Mouse (Mus musculus) limb, embryonic 12.5 days (tissue): Measurements from ENCODE around the gene Plcz1. TPM values are rescaled to one million over a fixed set of nuclear protein-coding genes. Genes with fewer than 3 reads are reported as not detected.

Experiments
- ATAC-seq: fragments of 200-750 bp; cut with Nextera tagmentation; 2 replicates; pipeline ENCODE4 v1.8.0; 2017; ENCODE audit warnings: low read depth, moderate TSS enrichment; ENCODE audit not compliant: insufficient number of reproducible peaks, insufficient read depth, low FRiP score, low TSS enrichment
- H3K27ac ChIP-seq: fragments of 300-500 bp; sonication (generic); 2 replicates; pipeline ENCODE4 v1.5.1; 2016; ENCODE audit warnings: mild to moderate bottlenecking, moderate library complexity
- H3K27me3 ChIP-seq: fragments of 300-500 bp; sonication (generic); 2 replicates; pipeline ENCODE4 v1.6.1; 2016; ENCODE audit warnings: mild to moderate bottlenecking, moderate library complexity
- H3K36me3 ChIP-seq: fragments of 300-500 bp; sonication (generic); 2 replicates; pipeline ENCODE4 v1.6.1; 2016; ENCODE audit warnings: mild to moderate bottlenecking, moderate library complexity
- H3K4me1 ChIP-seq: fragments of 300-500 bp; sonication (generic); replicated peaks from 2 replicates; pipeline ENCODE4 v1.6.1; 2016
- H3K4me2 ChIP-seq: fragments of 300-500 bp; sonication (generic); 2 replicates; pipeline ENCODE4 v1.6.1; 2016; ENCODE audit warnings: mild to moderate bottlenecking, moderate library complexity
- H3K4me3 ChIP-seq: fragments of 300-500 bp; sonication (generic); replicated peaks from 2 replicates; pipeline ENCODE4 v1.5.1; 2016; ENCODE audit warnings: mild to moderate bottlenecking
- H3K9ac ChIP-seq: fragments of 300-500 bp; sonication (generic); replicated peaks from 2 replicates; pipeline ENCODE4 v1.6.1; 2016; ENCODE audit warnings: mild to moderate bottlenecking, moderate library complexity
- H3K9me3 ChIP-seq: fragments of 300-500 bp; sonication (generic); 2 replicates; pipeline ENCODE4 v1.6.1; 2016; ENCODE audit warnings: mild to moderate bottlenecking, moderate library complexity
- WGBS: fragments of 180-500 bp; shearing (Covaris S2); methylation state at CpG from one replicate; pipeline ENCODE4 v1.1.7; 2016; 5-methylcytosine and 5-hydroxymethylcytosine counted together
- polyA plus RNA-seq: library from polyadenylated mRNA; unstranded; fragments of >200 nt; fragmentation: Nextera tagmentation; extraction: Ambion mirVana; gene quantifications from 2 replicates; pipeline ENCODE4 v1.2.1, GENCODE M21; 2016

Gene Plcz1
- polyA plus RNA-seq, 1 experiment from 2014 or later, result not detected

DNA sequence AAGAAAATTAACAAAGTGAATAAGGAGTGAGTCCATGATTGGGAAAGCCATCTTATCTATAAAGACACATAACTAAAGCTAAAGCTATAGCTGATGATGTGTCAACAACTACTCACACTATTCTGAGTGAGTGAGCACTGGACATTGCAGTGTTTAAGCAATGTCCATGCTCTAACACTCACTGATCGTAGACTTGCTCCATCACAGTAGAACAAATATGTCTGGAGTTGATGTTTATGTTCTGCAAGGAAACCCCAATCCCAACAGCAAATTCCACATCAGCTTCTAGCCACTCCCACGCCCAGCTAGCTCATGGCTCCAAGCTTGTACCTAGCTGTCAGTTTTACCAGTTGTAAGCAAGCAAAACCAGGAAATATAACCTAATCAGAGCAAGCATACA is 54.7 kb downstream of the Plcz1 start:
- Histone ChIP-seq H3K36me3 (no peaks in the 10 kb centered on the region), H3K9me3 (0 out of 2 replicates have a peak, but pooled peaks cover 2% of the 10 kb centered on the region), H3K4me3 (no peak overlapping the region), H3K4me1 (no peaks in the 10 kb centered on the region), H3K27ac (no peak overlapping the region), H3K27me3 (no peaks in the 10 kb centered on the region), H3K9ac (no peak overlapping the region), H3K4me2 (no peak overlapping the region)
- ATAC-seq, result no peak
- 77% methylated on average over 2 of the region's 2 CpGs for WGBS

DNA sequence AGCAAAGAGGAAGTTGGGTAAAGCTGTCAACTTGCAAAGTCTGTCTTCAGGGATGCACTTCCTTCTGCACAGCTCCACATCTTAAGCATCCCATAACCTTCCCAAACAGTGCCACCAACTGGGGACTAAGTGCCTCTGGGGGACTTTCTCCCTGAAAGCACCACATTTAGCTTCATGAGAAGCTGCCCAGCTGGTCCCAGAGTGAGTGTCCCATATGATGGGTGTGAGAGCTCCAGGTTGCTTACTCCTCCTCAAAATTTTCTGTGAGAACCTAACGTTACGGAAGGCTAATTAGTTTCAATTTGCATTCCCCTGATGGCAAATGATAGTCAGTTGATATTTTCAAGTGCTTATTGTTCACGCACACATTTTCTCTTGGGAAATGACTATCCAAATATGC is 57.2 kb downstream of the Plcz1 start:
- H3K4me2 ChIP-seq, result no peak overlapping the region
- no peak for ATAC-seq
- H3K4me3 ChIP-seq, result no peak overlapping the region
- H3K36me3 ChIP-seq, result no peaks in the 10 kb centered on the region
- no peaks in the 10 kb centered on the region for H3K27me3 ChIP-seq
- WGBS, result 88% methylated on average over 3 of the region's 3 CpGs
- no peak overlapping the region for H3K9ac ChIP-seq
- H3K9me3 ChIP-seq, result 0 out of 2 replicates have a peak, but pooled peaks cover 2% of the 10 kb centered on the region
- H3K4me1 ChIP-seq, result no peaks in the 10 kb centered on the region
- no peak overlapping the region for H3K27ac ChIP-seq

DNA sequence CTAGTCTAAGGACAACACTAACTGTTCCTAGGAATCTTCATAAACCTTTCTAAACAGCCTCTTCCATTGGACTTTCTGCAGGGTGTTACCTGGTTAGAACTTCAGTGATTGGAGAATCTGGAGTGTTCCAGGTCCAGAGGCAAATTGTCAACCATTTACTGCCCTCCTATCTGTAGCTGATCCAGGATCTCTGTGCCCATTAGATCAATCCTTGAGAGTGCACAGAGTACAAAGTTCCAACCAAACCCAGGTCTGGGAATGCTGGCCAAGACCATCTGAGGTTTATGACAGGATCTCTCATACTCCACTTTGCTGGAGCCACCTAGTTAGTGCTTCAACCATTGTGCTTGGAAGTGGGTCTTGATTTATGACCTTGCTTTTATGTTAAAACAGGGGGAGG is 60.2 kb downstream of the Plcz1 start:
- ATAC-seq, result no peak
- no peaks in the 10 kb centered on the region for H3K27me3 ChIP-seq
- no peaks in the 10 kb centered on the region for H3K36me3 ChIP-seq
- H3K27ac ChIP-seq, result no peak overlapping the region
- H3K9me3 ChIP-seq, result 0 out of 2 replicates have a peak, but pooled peaks cover 2% of the 10 kb centered on the region
- H3K4me3 ChIP-seq, result no peak overlapping the region
- no peak overlapping the region for H3K4me2 ChIP-seq
- no peak overlapping the region for H3K9ac ChIP-seq
- no peaks in the 10 kb centered on the region for H3K4me1 ChIP-seq

DNA sequence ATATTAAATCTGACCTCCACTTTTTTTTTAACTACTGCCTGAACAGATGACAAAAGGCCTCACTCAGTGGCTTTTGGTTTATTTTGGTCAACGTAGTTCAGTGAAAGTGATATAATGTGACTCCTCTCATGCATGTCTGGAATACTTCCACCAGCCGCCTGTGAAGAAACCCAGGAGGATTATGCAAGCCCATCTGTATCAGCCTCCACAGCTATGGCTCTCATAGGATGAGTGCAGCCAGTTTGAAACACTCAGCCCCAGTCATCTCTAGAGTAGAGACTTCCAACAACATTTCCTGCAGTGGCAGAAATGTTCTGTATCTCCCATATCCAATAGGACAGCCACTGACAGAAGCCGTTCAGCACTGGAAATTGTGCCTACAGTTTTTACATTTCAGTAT is 63.1 kb downstream of the Plcz1 start:
- H3K27ac ChIP-seq, result no peak overlapping the region
- H3K4me3 ChIP-seq, result no peak overlapping the region
- no peak for ATAC-seq
- no peaks in the 10 kb centered on the region for H3K4me1 ChIP-seq
- WGBS, result 66% methylated on average over 3 of the region's 3 CpGs
- H3K36me3 ChIP-seq, result no peaks in the 10 kb centered on the region
- H3K9ac ChIP-seq, result no peak overlapping the region
- no peaks in the 10 kb centered on the region for H3K27me3 ChIP-seq
- no peak overlapping the region for H3K4me2 ChIP-seq
- no peaks in the 10 kb centered on the region for H3K9me3 ChIP-seq

DNA sequence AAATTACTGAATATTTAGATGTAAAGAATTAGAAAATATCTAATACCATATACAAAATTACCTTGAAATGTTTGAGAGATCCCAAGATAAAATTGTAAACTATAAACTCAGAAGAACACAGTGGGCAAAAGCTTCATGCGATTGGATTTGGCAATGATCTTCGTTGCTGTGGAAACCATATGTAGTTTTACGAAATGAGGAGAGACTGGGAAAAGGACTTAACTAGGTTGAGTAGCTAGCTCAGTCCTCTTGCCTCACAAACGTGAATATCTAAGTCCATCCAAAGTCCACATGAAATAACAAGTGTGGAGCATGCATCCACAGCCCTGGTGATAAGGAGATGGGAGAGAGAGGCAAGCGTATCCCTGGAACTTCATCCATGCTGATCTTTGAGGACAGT is 66.6 kb downstream of the Plcz1 start:
- Histone ChIP-seq H3K9ac (no peak overlapping the region), H3K4me3 (no peak overlapping the region), H3K27ac (no peak overlapping the region), H3K9me3 (no peaks in the 10 kb centered on the region), H3K4me2 (no peak overlapping the region), H3K4me1 (no peaks in the 10 kb centered on the region), H3K36me3 (no peaks in the 10 kb centered on the region), H3K27me3 (no peaks in the 10 kb centered on the region)
- 84% methylated on average over 5 of the region's 5 CpGs for WGBS
- ATAC-seq, result no peak

DNA sequence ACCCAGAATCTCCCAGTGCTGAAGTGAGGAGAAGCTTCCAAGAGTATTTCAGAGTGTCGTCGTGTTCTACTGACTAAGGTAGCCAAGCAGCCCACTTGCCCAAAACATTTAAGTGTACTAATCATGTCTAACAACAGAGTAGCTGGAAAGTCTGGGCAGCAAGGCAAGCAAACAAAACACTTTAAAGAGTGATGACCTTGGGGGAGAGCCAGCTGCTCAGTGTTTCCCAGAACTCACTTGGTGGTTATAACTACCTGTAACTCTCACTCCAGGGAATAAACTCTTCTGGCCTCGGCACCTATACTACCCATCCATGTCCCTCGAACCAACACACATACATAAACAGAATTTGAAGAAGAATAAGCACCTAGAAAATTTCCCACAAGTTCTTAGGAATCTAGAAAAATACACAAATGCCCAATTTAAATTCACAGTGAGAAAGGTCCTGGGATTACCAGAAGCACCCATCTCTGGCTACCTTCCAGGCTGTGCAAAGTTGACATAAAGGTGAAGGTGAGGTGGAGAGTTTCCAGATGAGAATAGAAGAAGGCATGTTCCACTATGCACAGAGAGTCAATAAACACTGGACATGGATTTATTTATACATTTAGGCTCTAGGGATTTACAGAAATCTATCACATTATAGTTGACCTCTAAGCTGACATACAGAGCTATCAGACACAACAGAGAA is 69.5 kb downstream of the Plcz1 start:
- 83% methylated on average over 4 of the region's 4 CpGs for WGBS
- Histone ChIP-seq H3K27me3 (no peaks in the 10 kb centered on the region), H3K9ac (no peak overlapping the region), H3K9me3 (no peaks in the 10 kb centered on the region), H3K4me1 (no peaks in the 10 kb centered on the region), H3K4me3 (no peak overlapping the region), H3K4me2 (no peak overlapping the region), H3K36me3 (no peaks in the 10 kb centered on the region), H3K27ac (no peak overlapping the region)
- no peak for ATAC-seq

DNA sequence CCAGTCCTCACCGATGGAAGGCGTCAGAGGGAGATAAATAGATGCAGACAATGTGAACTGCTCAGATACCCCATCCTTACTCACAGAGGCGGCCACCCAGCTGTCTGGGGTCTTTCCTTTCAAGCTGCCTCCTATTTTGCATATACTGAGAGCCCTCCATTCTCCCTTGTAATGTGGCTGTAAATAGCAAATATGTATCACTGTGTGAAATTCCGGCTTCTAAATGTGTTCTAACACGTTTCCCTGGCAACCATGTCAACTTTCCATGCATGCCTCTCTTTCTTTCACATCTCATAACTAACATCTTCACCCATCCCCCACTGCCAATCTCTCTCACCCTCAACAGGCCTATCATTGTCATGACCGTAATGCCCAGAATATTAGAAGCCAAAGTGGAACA is 74.6 kb downstream of the Plcz1 start:
- Histone ChIP-seq H3K9me3 (no peaks in the 10 kb centered on the region), H3K9ac (no peak overlapping the region), H3K36me3 (no peaks in the 10 kb centered on the region), H3K27ac (no peak overlapping the region), H3K4me2 (no peak overlapping the region), H3K4me1 (no peaks in the 10 kb centered on the region), H3K4me3 (no peak overlapping the region), H3K27me3 (no peaks in the 10 kb centered on the region)
- no peak for ATAC-seq
- WGBS, result 73% methylated on average over 6 of the region's 6 CpGs

DNA sequence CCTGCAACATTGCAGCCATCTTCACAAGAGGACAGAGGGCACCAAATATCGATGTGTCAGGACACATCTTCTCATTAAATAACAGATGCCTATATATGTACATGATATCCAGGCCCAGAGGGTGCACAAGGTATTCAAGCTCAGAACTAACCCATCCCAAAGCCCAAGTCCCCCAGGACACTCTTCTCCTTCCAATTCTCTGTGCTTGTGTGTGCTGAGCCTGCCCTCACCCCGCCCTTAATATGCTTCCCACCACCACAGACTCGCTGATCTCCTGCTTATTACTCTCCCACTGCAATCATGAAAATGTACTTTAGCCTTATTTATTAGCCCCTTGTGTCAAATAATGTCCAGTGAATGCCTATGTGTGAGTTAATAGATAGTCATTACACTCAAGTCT is 76.4 kb downstream of the Plcz1 start:
- WGBS, result 77% methylated on average over 3 of the region's 3 CpGs
- no peaks in the 10 kb centered on the region for H3K4me1 ChIP-seq
- H3K4me2 ChIP-seq, result no peak overlapping the region
- no peaks in the 10 kb centered on the region for H3K36me3 ChIP-seq
- H3K27ac ChIP-seq, result no peak overlapping the region
- ATAC-seq, result no peak
- no peak overlapping the region for H3K4me3 ChIP-seq
- H3K27me3 ChIP-seq, result no peaks in the 10 kb centered on the region
- H3K9ac ChIP-seq, result no peak overlapping the region
- no peaks in the 10 kb centered on the region for H3K9me3 ChIP-seq

DNA sequence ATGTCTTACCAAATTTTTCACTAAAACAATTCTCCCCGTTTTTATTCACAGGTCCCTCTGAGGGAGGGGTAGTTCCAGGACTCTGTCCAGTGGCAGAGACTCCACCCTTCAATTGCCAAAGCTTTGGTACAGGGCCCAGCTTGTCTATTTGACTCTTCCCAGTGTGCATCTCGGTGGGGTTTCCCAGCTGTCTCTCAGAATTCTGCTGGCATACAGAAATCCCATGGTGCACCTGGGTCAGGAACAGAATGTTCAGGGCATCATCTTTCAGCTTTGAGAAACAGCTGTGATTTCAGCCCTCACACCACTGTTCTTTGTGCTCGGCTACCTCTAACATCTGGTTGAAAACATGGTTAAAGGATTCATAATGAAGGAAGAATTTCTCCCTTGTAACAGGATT is 77.5 kb downstream of the Plcz1 start:
- Histone ChIP-seq H3K4me1 (no peaks in the 10 kb centered on the region), H3K27ac (no peak overlapping the region), H3K27me3 (no peaks in the 10 kb centered on the region), H3K4me3 (no peak overlapping the region), H3K9ac (no peak overlapping the region), H3K36me3 (no peaks in the 10 kb centered on the region), H3K4me2 (no peak overlapping the region), H3K9me3 (no peaks in the 10 kb centered on the region)
- ATAC-seq, result no peak
- WGBS, result 69% methylated on average over 3 of the region's 3 CpGs

DNA sequence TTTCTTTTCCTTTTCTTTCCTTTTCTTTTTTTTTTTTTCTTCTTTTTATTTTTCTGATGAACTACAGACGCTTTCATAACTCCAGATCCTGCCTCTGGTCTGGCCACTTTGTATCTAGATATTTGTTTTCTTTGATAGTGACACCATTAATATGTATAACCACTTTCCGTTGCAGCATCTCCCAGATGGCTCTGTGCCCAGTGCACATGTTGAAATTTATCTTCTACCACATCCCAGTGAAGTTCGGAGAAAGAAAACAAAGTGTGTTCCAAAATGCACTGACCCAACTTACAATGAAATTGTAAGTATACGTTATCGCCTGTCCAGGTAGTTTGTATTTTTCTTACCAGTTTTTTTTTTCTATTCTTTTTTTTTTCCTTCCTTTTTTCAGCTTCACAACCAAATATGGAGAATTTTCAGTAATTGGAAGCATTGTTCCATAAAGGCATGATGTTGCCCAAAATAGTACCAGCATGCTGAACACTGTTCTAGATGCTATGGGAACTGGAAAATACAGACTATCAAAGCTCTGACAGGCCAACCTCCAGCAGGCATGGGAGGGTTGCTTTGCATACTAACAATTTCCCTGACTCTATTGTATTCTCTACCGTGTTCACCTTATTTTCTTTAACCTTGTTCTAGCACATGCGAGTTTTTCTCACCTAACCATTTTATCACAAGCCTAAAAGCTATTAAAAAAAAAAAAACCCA is 83.6 kb downstream of the Plcz1 start:
- Histone ChIP-seq H3K9me3 (no peaks in the 10 kb centered on the region), H3K4me1 (no peaks in the 10 kb centered on the region), H3K27me3 (no peaks in the 10 kb centered on the region), H3K9ac (no peak overlapping the region), H3K27ac (no peak overlapping the region), H3K4me2 (no peak overlapping the region), H3K4me3 (no peak overlapping the region), H3K36me3 (no peaks in the 10 kb centered on the region)
- no peak for ATAC-seq
- 85% methylated on average over 7 of the region's 7 CpGs for WGBS

DNA sequence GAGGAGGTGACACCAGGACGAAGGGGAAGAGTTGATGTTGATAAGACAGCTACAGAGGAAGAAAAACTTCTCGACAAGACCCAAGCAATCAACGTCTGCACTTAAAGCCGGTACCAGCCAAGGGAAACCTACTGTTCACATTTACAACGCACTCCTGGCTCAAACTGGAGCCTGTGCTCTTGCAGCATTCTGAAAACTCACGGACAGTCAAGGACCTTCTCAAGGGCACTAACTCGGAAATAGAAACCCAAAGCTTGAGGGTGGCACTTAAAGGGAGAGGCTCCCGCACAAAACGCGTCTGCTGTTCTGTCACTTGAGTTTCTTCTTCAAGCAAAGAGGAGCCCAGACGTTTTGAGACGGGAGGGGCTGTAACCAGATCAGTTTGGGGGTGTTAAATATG is 87.7 kb downstream of the Plcz1 start:
- Histone ChIP-seq H3K27me3 (no peaks in the 10 kb centered on the region), H3K4me1 (no peaks in the 10 kb centered on the region), H3K9ac (no peak overlapping the region), H3K27ac (no peak overlapping the region), H3K36me3 (no peaks in the 10 kb centered on the region), H3K4me3 (no peak overlapping the region), H3K9me3 (no peaks in the 10 kb centered on the region), H3K4me2 (no peak overlapping the region)
- WGBS, result 83% methylated on average over 12 of the region's 12 CpGs
- no peak for ATAC-seq
